Mouse (Mus musculus): ENCODE measurements around the gene Taf12. TPM values are rescaled to one million over a fixed set of nuclear protein-coding genes. Genes with fewer than 3 reads are reported as not detected.
"Not testable (repeated sequence)": the region's sequence is repeated elsewhere in the genome, so short reads cannot be mapped to it uniquely, and the experiment has no call there.

Gene Taf12
- polyA plus RNA-seq, 1 experiment from 2014 or later, result 68.0 TPM

DNA sequence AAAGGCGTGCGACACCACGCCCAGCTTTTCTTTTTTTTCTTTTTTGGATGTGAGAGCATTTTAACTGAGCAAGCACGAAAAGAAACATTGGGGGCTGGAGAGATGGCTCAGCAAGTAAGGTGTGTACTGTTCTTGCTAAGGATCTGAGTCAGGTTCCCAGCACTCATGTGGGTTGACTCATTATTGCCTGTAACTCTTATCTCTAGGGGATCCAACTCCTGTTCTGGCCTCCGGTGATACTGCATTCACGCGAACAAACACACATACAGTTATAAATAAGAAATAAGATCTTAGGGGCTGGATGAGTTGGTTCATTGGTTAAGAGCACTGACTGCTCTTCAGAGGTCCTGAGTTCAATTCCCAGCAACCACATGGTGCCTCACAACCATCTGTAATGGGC lies 10.9 kb upstream of the Taf12 start:
- Histone ChIP-seq H3K9ac (ENCODE audit: low read length) (no peak overlapping the region), H3K9me3 (ENCODE audit: control insufficient read depth, low read length) (no peaks in the 10 kb centered on the region), H3K4me1 (replicated peaks; ENCODE audit: control insufficient read depth, insufficient read depth, low read length) (peaks cover 5% of the 10 kb centered on the region; the same call in 1 of the 2 replicates), H3K36me3 (ENCODE audit: control insufficient read depth, insufficient read depth, low read length) (no peaks in the 10 kb centered on the region), H3K27ac (ENCODE audit: low read depth, low read length) (no peak overlapping the region), H3K4me3 (ENCODE audit: low read depth, low read length) (no peak overlapping the region), H3K4me2 (ENCODE audit: low read depth, low read length, severe bottlenecking) (no peak overlapping the region), H3K27me3 (ENCODE audit: control insufficient read depth, insufficient read depth, low read length) (no peaks in the 10 kb centered on the region)
- ATAC-seq (replicated peaks; ENCODE audit: low FRiP score) (no peak), DNase-seq (ENCODE audit: low spot score) (no peak)
- WGBS, result 95% methylated on average over 7 of the region's 7 CpGs

GRCm38 (mm10) chr4:132266835-132267349 lies 7.3 kb upstream of the Taf12 start:
- DNase-seq (ENCODE audit: low spot score), result no peak
- WGBS, result 83% methylated on average over 3 of the region's 3 CpGs
- H3K4me2 ChIP-seq (ENCODE audit: low read depth, low read length, severe bottlenecking), result no peak overlapping the region
- H3K36me3 ChIP-seq (ENCODE audit: control insufficient read depth, insufficient read depth, low read length), result no peaks in the 10 kb centered on the region
- H3K27ac ChIP-seq (ENCODE audit: low read depth, low read length), result no peak overlapping the region
- ATAC-seq (replicated peaks; ENCODE audit: low FRiP score), result no peak
- no peak overlapping the region for H3K4me3 ChIP-seq (ENCODE audit: low read depth, low read length)
- no peaks in the 10 kb centered on the region for H3K9me3 ChIP-seq (ENCODE audit: control insufficient read depth, low read length)
- no peaks in the 10 kb centered on the region for H3K27me3 ChIP-seq (ENCODE audit: control insufficient read depth, insufficient read depth, low read length)
- no peak overlapping the region for H3K9ac ChIP-seq (ENCODE audit: low read length)
- H3K4me1 ChIP-seq (replicated peaks; ENCODE audit: control insufficient read depth, insufficient read depth, low read length), result peaks cover 2% of the 10 kb centered on the region; the same call in 1 of the 2 replicates

GRCm38 (mm10) chr4:132268871-132269739 lies 5.1 kb upstream of the Taf12 start:
- Histone ChIP-seq H3K9ac (ENCODE audit: low read length) (no peak overlapping the region), H3K4me3 (ENCODE audit: low read depth, low read length) (no peak overlapping the region), H3K27ac (ENCODE audit: low read depth, low read length) (peak overlapping the region; percentile 50; the same call in 1 of the 2 replicates), H3K4me1 (replicated peaks; ENCODE audit: control insufficient read depth, insufficient read depth, low read length) (no peaks in the 10 kb centered on the region; the same call in 1 of the 2 replicates), H3K27me3 (ENCODE audit: control insufficient read depth, insufficient read depth, low read length) (no peaks in the 10 kb centered on the region), H3K9me3 (ENCODE audit: control insufficient read depth, low read length) (no peaks in the 10 kb centered on the region), H3K4me2 (ENCODE audit: low read depth, low read length, severe bottlenecking) (no peak overlapping the region), H3K36me3 (ENCODE audit: control insufficient read depth, insufficient read depth, low read length) (no peaks in the 10 kb centered on the region)
- DNase-seq (ENCODE audit: low spot score) (no peak), ATAC-seq (replicated peaks; ENCODE audit: low FRiP score) (0 out of 2 replicates have a peak, but pooled peaks have one; percentile 22)
- 12% methylated on average over 6 of the region's 6 CpGs for WGBS

DNA sequence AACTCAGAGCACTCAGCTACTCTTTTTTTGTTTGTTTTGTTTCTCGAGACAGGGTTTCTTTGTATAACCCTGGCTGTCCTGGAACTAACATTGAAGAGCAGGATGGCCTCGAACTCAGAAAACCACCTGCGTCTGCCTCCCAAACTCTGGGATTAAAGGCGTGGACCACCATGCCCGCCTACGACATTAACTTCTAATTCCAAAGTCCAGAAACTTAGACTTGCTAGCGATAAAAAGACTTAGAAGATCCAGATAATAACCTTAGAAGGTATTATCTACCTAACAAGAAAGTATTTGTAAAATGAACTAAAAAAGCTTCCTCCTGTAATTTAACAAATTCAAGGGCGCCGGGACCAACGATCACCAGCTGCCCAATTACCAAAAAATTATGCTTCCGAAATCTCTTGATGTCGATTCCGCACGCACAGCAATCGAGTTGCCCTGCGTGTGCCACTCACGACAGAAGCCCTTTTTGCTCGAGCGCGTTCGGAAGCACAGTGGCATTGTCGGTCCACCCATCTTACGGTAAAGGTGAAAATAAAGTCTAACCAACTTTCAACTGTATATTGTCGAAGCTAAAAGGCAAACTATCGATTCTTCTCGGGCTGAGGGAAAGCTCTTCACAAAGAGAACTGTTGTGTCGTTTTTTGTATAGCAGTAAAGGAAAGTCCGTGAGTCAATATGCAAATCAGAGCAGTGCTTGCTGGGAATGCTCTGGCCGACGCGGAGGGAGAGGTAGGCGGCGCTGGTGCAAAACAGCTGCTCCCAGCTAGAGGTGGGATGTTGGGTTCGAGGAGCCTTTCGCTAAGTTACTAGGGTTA lies 4.2 kb upstream of the Taf12 start:
- WGBS, result under 1% methylated on average over 35 of the region's 35 CpGs
- Histone ChIP-seq H3K27me3 (ENCODE audit: control insufficient read depth, insufficient read depth, low read length) (no peaks in the 10 kb centered on the region), H3K4me1 (replicated peaks; ENCODE audit: control insufficient read depth, insufficient read depth, low read length) (no peaks in the 10 kb centered on the region; the same call in 1 of the 2 replicates), H3K36me3 (ENCODE audit: control insufficient read depth, insufficient read depth, low read length) (no peaks in the 10 kb centered on the region), H3K27ac (ENCODE audit: low read depth, low read length) (peak overlapping the region; percentile 89), H3K9me3 (ENCODE audit: control insufficient read depth, low read length) (no peaks in the 10 kb centered on the region), H3K9ac (ENCODE audit: low read length) (peak overlapping the region; percentile 60), H3K4me2 (ENCODE audit: low read depth, low read length, severe bottlenecking) (peak overlapping the region; percentile 46; the same call in 1 of the 2 replicates), H3K4me3 (ENCODE audit: low read depth, low read length) (peak overlapping the region; percentile 11; the same call in 1 of the 2 replicates)
- DNase-seq (ENCODE audit: low spot score), result peak; percentile 92
- peak; percentile 72 for ATAC-seq (replicated peaks; ENCODE audit: low FRiP score)

DNA sequence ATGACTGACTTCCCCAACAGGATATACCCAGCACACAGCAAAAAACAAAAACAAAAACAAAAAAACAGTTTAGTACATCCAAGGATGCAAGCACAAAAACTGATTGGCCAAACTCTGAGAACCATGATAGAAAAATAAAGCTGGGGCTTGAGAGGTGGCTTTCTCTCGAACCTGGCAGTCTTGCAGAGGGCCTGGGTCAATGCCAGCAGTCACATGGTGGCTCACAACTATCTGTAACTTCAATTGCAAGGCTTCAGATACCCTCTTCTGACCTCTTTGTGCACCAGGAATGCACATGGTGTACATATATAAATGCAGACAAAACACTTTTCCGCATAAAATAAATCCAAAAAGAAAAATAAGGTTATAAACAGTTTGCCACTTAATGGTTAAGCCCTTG lies 1.0 kb upstream of the Taf12 start:
- no peak overlapping the region for H3K27ac ChIP-seq (ENCODE audit: low read depth, low read length)
- H3K4me1 ChIP-seq (replicated peaks; ENCODE audit: control insufficient read depth, insufficient read depth, low read length), result no peaks in the 10 kb centered on the region; the same call in 1 of the 2 replicates
- H3K9ac ChIP-seq (ENCODE audit: low read length), result peak overlapping the region; percentile 89; the same call in 1 of the 2 replicates

GRCm38 (mm10) chr4:132275949-132276348 lies 1.8 kb downstream of the Taf12 start:
- H3K4me1 ChIP-seq (replicated peaks; ENCODE audit: control insufficient read depth, insufficient read depth, low read length), result no peaks in the 10 kb centered on the region; the same call in 1 of the 2 replicates
- no peaks in the 10 kb centered on the region for H3K27me3 ChIP-seq (ENCODE audit: control insufficient read depth, insufficient read depth, low read length)
- no peak overlapping the region for H3K4me3 ChIP-seq (ENCODE audit: low read depth, low read length)
- H3K4me2 ChIP-seq (ENCODE audit: low read depth, low read length, severe bottlenecking), result no peak overlapping the region
- WGBS, result 90% methylated on average over 3 of the region's 3 CpGs
- no peak overlapping the region for H3K27ac ChIP-seq (ENCODE audit: low read depth, low read length)
- H3K9me3 ChIP-seq (ENCODE audit: control insufficient read depth, low read length), result no peaks in the 10 kb centered on the region
- DNase-seq (ENCODE audit: low spot score) (no peak), ATAC-seq (replicated peaks; ENCODE audit: low FRiP score) (no peak)
- H3K36me3 ChIP-seq (ENCODE audit: control insufficient read depth, insufficient read depth, low read length), result no peaks in the 10 kb centered on the region
- H3K9ac ChIP-seq (ENCODE audit: low read length), result no peak overlapping the region

More for the DNA sequence above, 1.0 kb upstream of the Taf12 start:
- H3K4me2 ChIP-seq (ENCODE audit: low read depth, low read length, severe bottlenecking), result peak overlapping the region; percentile 97; the same call in 1 of the 2 replicates
- ATAC-seq (replicated peaks; ENCODE audit: low FRiP score) (no peak), DNase-seq (ENCODE audit: low spot score) (no peak)
- H3K27me3 ChIP-seq (ENCODE audit: control insufficient read depth, insufficient read depth, low read length), result no peaks in the 10 kb centered on the region
- H3K36me3 ChIP-seq (ENCODE audit: control insufficient read depth, insufficient read depth, low read length), result no peaks in the 10 kb centered on the region
- no peaks in the 10 kb centered on the region for H3K9me3 ChIP-seq (ENCODE audit: control insufficient read depth, low read length)
- 74% methylated on average over 2 of the region's 2 CpGs for WGBS
- H3K4me3 ChIP-seq (ENCODE audit: low read depth, low read length), result no peak overlapping the region

DNA sequence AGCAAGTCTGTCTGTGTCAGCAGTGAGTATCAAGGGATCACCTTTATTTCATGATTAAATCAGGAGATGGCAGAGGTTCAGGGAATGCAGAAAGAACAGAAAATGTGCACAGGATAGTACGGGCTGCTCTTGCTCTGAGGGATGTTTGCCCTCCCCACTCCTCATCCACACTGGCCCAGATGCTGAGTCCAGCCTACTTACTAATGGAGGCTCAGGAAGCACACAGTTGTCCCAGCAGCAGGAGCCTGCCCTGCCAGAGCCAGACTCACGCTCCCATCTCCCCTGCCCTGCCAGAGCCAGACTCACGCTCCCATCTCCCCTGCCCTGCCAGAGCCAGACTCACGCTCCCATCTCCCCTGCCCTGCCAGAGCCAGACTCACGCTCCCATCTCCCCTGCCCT lies 14.7 kb downstream of the Taf12 start:
- not testable (repeated sequence) for H3K4me3 ChIP-seq (ENCODE audit: low read depth, low read length); H3K4me2 ChIP-seq (ENCODE audit: low read depth, low read length, severe bottlenecking); H3K36me3 ChIP-seq (ENCODE audit: control insufficient read depth, insufficient read depth, low read length); H3K9me3 ChIP-seq (ENCODE audit: control insufficient read depth, low read length); H3K27ac ChIP-seq (ENCODE audit: low read depth, low read length); DNase-seq (ENCODE audit: low spot score); H3K4me1 ChIP-seq (replicated peaks; ENCODE audit: control insufficient read depth, insufficient read depth, low read length); H3K27me3 ChIP-seq (ENCODE audit: control insufficient read depth, insufficient read depth, low read length); H3K9ac ChIP-seq (ENCODE audit: low read length); ATAC-seq (replicated peaks; ENCODE audit: low FRiP score)
- WGBS, result 84% methylated on average over 2 of the region's 5 CpGs

- DNase-seq (ENCODE audit: low spot score), result no peak
- Histone ChIP-seq H3K27me3 (ENCODE audit: control insufficient read depth, insufficient read depth, low read length) (no peaks in the 10 kb centered on the region), H3K36me3 (ENCODE audit: control insufficient read depth, insufficient read depth, low read length) (peaks cover 5% of the 10 kb centered on the region), H3K9me3 (ENCODE audit: control insufficient read depth, low read length) (peaks cover 3% of the 10 kb centered on the region), H3K4me3 (ENCODE audit: low read depth, low read length) (no peak overlapping the region), H3K4me1 (replicated peaks; ENCODE audit: control insufficient read depth, insufficient read depth, low read length) (no peaks in the 10 kb centered on the region), H3K27ac (ENCODE audit: low read depth, low read length) (no peak overlapping the region), H3K4me2 (ENCODE audit: low read depth, low read length, severe bottlenecking) (no peak overlapping the region), H3K9ac (ENCODE audit: low read length) (no peak overlapping the region)
- 94% methylated on average over 4 of the region's 4 CpGs for WGBS
- ATAC-seq (replicated peaks; ENCODE audit: low FRiP score), result no peak
Observed at GRCm38 (mm10) chr4:132291056-132291455, 16.9 kb downstream of the Taf12 start.

Measured in forebrain, embryonic 11.5 days (tissue).